20 mouse cellular contexts compared by ENCODE assay signal in genomic region chr10:128917400-128917799, GRCm38 (mm10).
"Had no signal": no experiment of that assay in that cellular context is flagged by ENCODE, and none has a peak within 500 bp of the region (broad histone marks: within the 10 kb centered on the region; RNA-seq: fewer than 3 reads in every experiment).

No protein-coding gene starts in this region.

- ATAC-seq: liver, embryonic 12.5 days had no signal

- H3K9ac ChIP-seq: limb, embryonic 13.5 days; liver, embryonic 12.5 days; liver, embryonic 15.5 days; lung, embryonic 15.5 days; neural tube, embryonic 13.5 days had no signal

- H3K9me3 ChIP-seq: limb, embryonic 10.5 days; limb, embryonic 13.5 days; liver, embryonic 12.5 days; liver, embryonic 15.5 days; lung, embryonic 15.5 days; megakaryocyte, embryonic 14.5 days; neural tube, embryonic 13.5 days had no signal

- DNase-seq: kidney, postnatal 25 days; liver; lung, adult 18-20 months; lung, postnatal 10 days; lung, postnatal 36 days; midbrain, embryonic 14.5 days; retina, postnatal 1 day; right cerebral cortex, postnatal 25 days; thymus, adult 2 months; thymus, postnatal 14 days; thymus, postnatal 4 days had no signal

- H3K27me3 ChIP-seq: limb, embryonic 13.5 days; lung, embryonic 15.5 days; megakaryocyte, embryonic 14.5 days; neural tube, embryonic 13.5 days had no signal

- H3K27ac ChIP-seq: limb, embryonic 10.5 days; liver, embryonic 12.5 days; liver, embryonic 15.5 days; lung, embryonic 15.5 days; neural tube, embryonic 13.5 days had no signal

- H3K4me2 ChIP-seq: limb, embryonic 13.5 days; liver, embryonic 12.5 days; lung, embryonic 15.5 days; midbrain, embryonic 11.5 days; neural tube, embryonic 13.5 days had no signal

- H3K4me3 ChIP-seq: layer of hippocampus, adult 2 months; limb, embryonic 10.5 days; limb, embryonic 13.5 days; liver, embryonic 12.5 days; liver, embryonic 15.5 days; lung, embryonic 15.5 days; megakaryocyte, embryonic 14.5 days; neural tube, embryonic 13.5 days had no signal
